Mouse (Mus musculus): ENCODE data around the gene Rgs2. TPM values are rescaled to one million over a fixed set of nuclear protein-coding genes. Genes with fewer than 3 reads are reported as not detected.

Rgs2 gene
- polyA plus RNA-seq, 1 experiment from 2014 or later = 91.2 TPM

GRCm38 (mm10) chr1:144018417-144018958 lies 14.5 kb upstream of the Rgs2 start:
- no peak for TF ChIP-seq CTCF (IDR thresholded peaks at IDR 0.05; ENCODE audit: low read depth)
- no peaks in the 10 kb centered on the region for H3K36me3 ChIP-seq (ENCODE audit: control insufficient read depth, insufficient read depth)
- no peak overlapping the region for H3K27ac ChIP-seq (ENCODE audit: low read depth, low read length)
- no peaks in the 10 kb centered on the region for H3K27me3 ChIP-seq (replicated peaks; ENCODE audit: control insufficient read depth, insufficient read depth, low read length)
- no peak overlapping the region for H3K9ac ChIP-seq (ENCODE audit: low read depth, low read length)
- no peaks in the 10 kb centered on the region for H3K4me1 ChIP-seq (replicated peaks; ENCODE audit: control insufficient read depth, insufficient read depth, low read length)
- H3K4me2 ChIP-seq (replicated peaks; ENCODE audit: low read depth) = no peak overlapping the region
- H3K4me3 ChIP-seq (ENCODE audit: low read depth, low read length) = no peak overlapping the region
- ATAC-seq = peak; percentile 59; the same call in 1 of the 2 replicates
- no peaks in the 10 kb centered on the region for H3K9me3 ChIP-seq (ENCODE audit: control insufficient read depth)
- 26% methylated on average over 7 of the region's 7 CpGs for WGBS

GRCm38 (mm10) chr1:144013913-144014312 lies 10.0 kb upstream of the Rgs2 start:
- H3K36me3 ChIP-seq (ENCODE audit: control insufficient read depth, insufficient read depth) = no peaks in the 10 kb centered on the region

GRCm38 (mm10) chr1:144007341-144007740 lies 3.4 kb upstream of the Rgs2 start:
- H3K4me1 ChIP-seq (replicated peaks; ENCODE audit: control insufficient read depth, insufficient read depth, low read length) = no peaks in the 10 kb centered on the region
- TF ChIP-seq CTCF (IDR thresholded peaks at IDR 0.05; ENCODE audit: low read depth) = no peak
- H3K9me3 ChIP-seq (ENCODE audit: control insufficient read depth) = no peaks in the 10 kb centered on the region
- H3K9ac ChIP-seq (ENCODE audit: low read depth, low read length) = no peak overlapping the region
- H3K27me3 ChIP-seq (replicated peaks; ENCODE audit: control insufficient read depth, insufficient read depth, low read length) = no peaks in the 10 kb centered on the region
- H3K4me3 ChIP-seq (ENCODE audit: low read depth, low read length) = no peak overlapping the region
- no peak overlapping the region for H3K4me2 ChIP-seq (replicated peaks; ENCODE audit: low read depth)
- no peaks in the 10 kb centered on the region for H3K36me3 ChIP-seq (ENCODE audit: control insufficient read depth, insufficient read depth)
- ATAC-seq = no peak
- no peak overlapping the region for H3K27ac ChIP-seq (ENCODE audit: low read depth, low read length)
- WGBS = 76% methylated on average over 6 of the region's 6 CpGs

More at GRCm38 (mm10) chr1:144013913-144014312, 10.0 kb upstream of the Rgs2 start:
- Histone ChIP-seq H3K9me3 (ENCODE audit: control insufficient read depth) (no peaks in the 10 kb centered on the region), H3K4me1 (replicated peaks; ENCODE audit: control insufficient read depth, insufficient read depth, low read length) (no peaks in the 10 kb centered on the region), H3K27me3 (replicated peaks; ENCODE audit: control insufficient read depth, insufficient read depth, low read length) (no peaks in the 10 kb centered on the region), H3K4me2 (replicated peaks; ENCODE audit: low read depth) (no peak overlapping the region), H3K4me3 (ENCODE audit: low read depth, low read length) (no peak overlapping the region), H3K9ac (ENCODE audit: low read depth, low read length) (no peak overlapping the region), H3K27ac (ENCODE audit: low read depth, low read length) (no peak overlapping the region)
- no peak for TF ChIP-seq CTCF (IDR thresholded peaks at IDR 0.05; ENCODE audit: low read depth)
- no peak for ATAC-seq

- Histone ChIP-seq H3K9me3 (ENCODE audit: control insufficient read depth) (no peaks in the 10 kb centered on the region), H3K9ac (ENCODE audit: low read depth, low read length) (no peak overlapping the region), H3K27me3 (replicated peaks; ENCODE audit: control insufficient read depth, insufficient read depth, low read length) (no peaks in the 10 kb centered on the region), H3K4me1 (replicated peaks; ENCODE audit: control insufficient read depth, insufficient read depth, low read length) (no peaks in the 10 kb centered on the region), H3K4me3 (ENCODE audit: low read depth, low read length) (no peak overlapping the region), H3K4me2 (replicated peaks; ENCODE audit: low read depth) (peak overlapping the region; percentile 41), H3K36me3 (ENCODE audit: control insufficient read depth, insufficient read depth) (no peaks in the 10 kb centered on the region), H3K27ac (ENCODE audit: low read depth, low read length) (no peak overlapping the region)
- 5% methylated on average over 8 of the region's 8 CpGs for WGBS
- no peak for ATAC-seq
- peak; percentile 86 for TF ChIP-seq CTCF (IDR thresholded peaks at IDR 0.05; ENCODE audit: low read depth)
These were observed 2.6 kb upstream of the Rgs2 start for GRCm38 (mm10) chr1:144006542-144006941.

- Histone ChIP-seq H3K27ac (ENCODE audit: low read depth, low read length) (no peak overlapping the region), H3K9ac (ENCODE audit: low read depth, low read length) (no peak overlapping the region), H3K36me3 (ENCODE audit: control insufficient read depth, insufficient read depth) (no peaks in the 10 kb centered on the region), H3K4me1 (replicated peaks; ENCODE audit: control insufficient read depth, insufficient read depth, low read length) (no peaks in the 10 kb centered on the region), H3K27me3 (replicated peaks; ENCODE audit: control insufficient read depth, insufficient read depth, low read length) (no peaks in the 10 kb centered on the region), H3K4me3 (ENCODE audit: low read depth, low read length) (no peak overlapping the region), H3K4me2 (replicated peaks; ENCODE audit: low read depth) (no peak overlapping the region), H3K9me3 (ENCODE audit: control insufficient read depth) (no peaks in the 10 kb centered on the region)
- no peak for TF ChIP-seq CTCF (IDR thresholded peaks at IDR 0.05; ENCODE audit: low read depth)
- no peak for ATAC-seq
These were observed 1.7 kb upstream of the Rgs2 start for GRCm38 (mm10) chr1:144005648-144006047.

- Histone ChIP-seq H3K27ac (ENCODE audit: low read depth, low read length) (0 out of 2 replicates have a peak overlapping the region, but pooled peaks have one; percentile 10), H3K4me1 (replicated peaks; ENCODE audit: control insufficient read depth, insufficient read depth, low read length) (no peaks in the 10 kb centered on the region)
- TF ChIP-seq CTCF (IDR thresholded peaks at IDR 0.05; ENCODE audit: low read depth) = no peak
These were observed 780 bp upstream of the Rgs2 start for GRCm38 (mm10) chr1:144004741-144005140.

More at GRCm38 (mm10) chr1:144004741-144005140, 780 bp upstream of the Rgs2 start:
- WGBS = 4% methylated on average over 9 of the region's 9 CpGs
- H3K9me3 ChIP-seq (ENCODE audit: control insufficient read depth) = no peaks in the 10 kb centered on the region
- no peak for ATAC-seq
- H3K4me2 ChIP-seq (replicated peaks; ENCODE audit: low read depth) = peak overlapping the region; percentile 76
- 0 out of 2 replicates have a peak overlapping the region, but pooled peaks have one; percentile 8 for H3K9ac ChIP-seq (ENCODE audit: low read depth, low read length)
- peak overlapping the region; percentile 73 for H3K4me3 ChIP-seq (ENCODE audit: low read depth, low read length)
- H3K36me3 ChIP-seq (ENCODE audit: control insufficient read depth, insufficient read depth) = no peaks in the 10 kb centered on the region
- H3K27me3 ChIP-seq (replicated peaks; ENCODE audit: control insufficient read depth, insufficient read depth, low read length) = no peaks in the 10 kb centered on the region

Data from intestine, postnatal 0 days (tissue).